Mouse (Mus musculus) lung, adult 18-20 months (tissue): ENCODE results near the gene Mybbp1a.

Experiments used
- DNase-seq, 2 experiments: peaks; one replicate each; pipeline ENCODE4 v3.0.0; 2022; ENCODE audit warnings: mixed read lengths in 2 of 2

The Mybbp1a gene

GRCm38 (mm10) chr11:72446311-72447105, 5.4 kb downstream of the Mybbp1a start:
- peak in 1 of 2 experiments; percentile 50 for DNase-seq

GRCm38 (mm10) chr11:72447475-72447874, 6.3 kb downstream of the Mybbp1a start:
- no peak for DNase-seq

- no peak for DNase-seq
Measured at GRCm38 (mm10) chr11:72452140-72452665, 11.0 kb downstream of the Mybbp1a start.

- no peak for DNase-seq
Measured at GRCm38 (mm10) chr11:72453105-72453953, 12.2 kb downstream of the Mybbp1a start.

- DNase-seq, result no peak
Measured at GRCm38 (mm10) chr11:72455694-72456093, 14.5 kb downstream of the Mybbp1a start.

- DNase-seq, result peak; percentile 47 to 72
Measured at GRCm38 (mm10) chr11:72457995-72458496, 16.9 kb downstream of the Mybbp1a start.

GRCm38 (mm10) chr11:72458502-72458901, 17.3 kb downstream of the Mybbp1a start:
- DNase-seq, result no peak

GRCm38 (mm10) chr11:72461500-72461981, 20.4 kb downstream of the Mybbp1a start:
- DNase-seq, result no peak

GRCm38 (mm10) chr11:72464821-72465220, 23.7 kb downstream of the Mybbp1a start:
- no peak for DNase-seq

GRCm38 (mm10) chr11:72465978-72466693, 25.0 kb downstream of the Mybbp1a start:
- DNase-seq, result peak; percentile 46 to 58

GRCm38 (mm10) chr11:72466694-72467507, 25.7 kb downstream of the Mybbp1a start:
- DNase-seq, result peak; percentile 74 to 81

GRCm38 (mm10) chr11:72468525-72468924, 27.4 kb downstream of the Mybbp1a start:
- DNase-seq, result no peak

GRCm38 (mm10) chr11:72469217-72469616, 28.1 kb downstream of the Mybbp1a start:
- DNase-seq, result peak; percentile 88 to 94

GRCm38 (mm10) chr11:72470004-72470403, 28.8 kb downstream of the Mybbp1a start:
- no peak for DNase-seq

- no peak for DNase-seq
Measured at GRCm38 (mm10) chr11:72471381-72471780, 30.2 kb downstream of the Mybbp1a start.

- DNase-seq, result peak; percentile 42 to 63
Measured at GRCm38 (mm10) chr11:72473540-72473939, 32.4 kb downstream of the Mybbp1a start.

GRCm38 (mm10) chr11:72474926-72475325, 33.8 kb downstream of the Mybbp1a start:
- no peak for DNase-seq

GRCm38 (mm10) chr11:72475408-72475807, 34.3 kb downstream of the Mybbp1a start:
- no peak for DNase-seq

GRCm38 (mm10) chr11:72476074-72476625, 35.0 kb downstream of the Mybbp1a start:
- no peak for DNase-seq

- no peak for DNase-seq
Measured at GRCm38 (mm10) chr11:72477182-72477581, 36.0 kb downstream of the Mybbp1a start.

- DNase-seq, result no peak
Measured at GRCm38 (mm10) chr11:72477653-72478052, 36.5 kb downstream of the Mybbp1a start.
